ENCODE assay signal across 17 mouse cellular contexts in the genomic region with DNA sequence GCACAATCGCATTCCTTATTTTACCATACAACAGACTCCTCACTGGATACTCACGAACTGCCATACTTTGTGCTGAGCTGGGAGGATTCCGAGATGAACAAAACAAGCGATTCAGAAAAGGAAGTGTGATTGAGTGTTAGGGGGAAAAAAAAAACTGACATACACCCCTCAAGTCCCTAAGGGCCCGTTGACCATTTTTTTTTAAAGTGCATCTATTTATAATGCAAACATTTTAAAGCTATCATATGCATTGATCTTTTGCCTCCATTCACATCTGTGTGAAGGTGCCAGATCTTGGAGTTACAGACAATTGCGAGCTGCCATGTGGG. TPM values are rescaled to one million over a fixed set of nuclear protein-coding genes. Genes with fewer than 3 reads are reported as not detected.
DNase-seq lines count a peak whose midpoint lies in the region; ATAC-seq and TF ChIP-seq lines count a peak whose summit lies in the region.
"Had no signal": no experiment of that assay in that cellular context is flagged by ENCODE, and none has a peak within 500 bp of the region (broad histone marks: within the 10 kb centered on the region; RNA-seq: fewer than 3 reads in every experiment).

No protein-coding gene starts in this region.

- H3K4me3 ChIP-seq in heart, postnatal 0 days (ENCODE audit: low read depth, low read length): peak overlapping the region; percentile 41; the same call in 1 of the 2 replicates
- H3K4me3 ChIP-seq in midbrain, embryonic 12.5 days: no peak overlapping the region
- no peak overlapping the region for H3K4me3 ChIP-seq in midbrain, embryonic 14.5 days (replicated peaks; ENCODE audit: low read depth, low read length)
- H3K4me3 ChIP-seq in liver, embryonic 14.5 days (ENCODE audit: insufficient read depth in 1 of 2, low read depth in 2 of 2, low read length in 2 of 2): peak overlapping the region; percentile 67 to 73
- H3K4me3 ChIP-seq in stomach, postnatal 0 days (ENCODE audit: low read depth, low read length): no peak overlapping the region
- H3K4me3 ChIP-seq: forebrain, embryonic 12.5 days; hindbrain, embryonic 15.5 days; neural tube, embryonic 13.5 days had no signal

- TF ChIP-seq CTCF in heart, postnatal 0 days (IDR thresholded peaks at IDR 0.05; ENCODE audit: low read depth): no peak
- TF ChIP-seq CTCF in liver, embryonic 14.5 days (IDR thresholded peaks at IDR 0.05; ENCODE audit: low read depth): no peak
- TF ChIP-seq CTCF in stomach, postnatal 0 days (IDR thresholded peaks at IDR 0.05; ENCODE audit: low read depth): no peak

- intact Hi-C loops in heart, postnatal 25 days (cut with DNase I): no loop called here

- H3K27ac ChIP-seq in heart, postnatal 0 days (ENCODE audit: low read depth): peak overlapping the region; percentile 26; the same call in 1 of the 2 replicates
- no peak overlapping the region for H3K27ac ChIP-seq in midbrain, embryonic 12.5 days (replicated peaks)
- H3K27ac ChIP-seq in midbrain, embryonic 14.5 days (replicated peaks; ENCODE audit: low read depth, low read length): no peak overlapping the region
- H3K27ac ChIP-seq in liver, embryonic 14.5 days: peak overlapping the region; percentile 99
- peak overlapping the region; percentile 24; the same call in 1 of the 2 replicates for H3K27ac ChIP-seq in stomach, postnatal 0 days (replicated peaks)
- H3K27ac ChIP-seq: forebrain, embryonic 12.5 days; hindbrain, embryonic 15.5 days; neural tube, embryonic 13.5 days had no signal

- peaks cover 9% of the 10 kb centered on the region; the same call in 1 of the 2 replicates for H3K4me1 ChIP-seq in heart, postnatal 0 days (ENCODE audit: control insufficient read depth, insufficient read depth)
- H3K4me1 ChIP-seq in midbrain, embryonic 12.5 days: peaks cover 9% of the 10 kb centered on the region; the same call in 1 of the 2 replicates
- H3K4me1 ChIP-seq in midbrain, embryonic 14.5 days (ENCODE audit: control insufficient read depth, insufficient read depth, low read length): 0 out of 2 replicates have a peak, but pooled peaks cover 6% of the 10 kb centered on the region
- peaks cover 29 to 36% of the 10 kb centered on the region in 2 experiments for H3K4me1 ChIP-seq in liver, embryonic 14.5 days (replicated peaks; ENCODE audit: control insufficient read depth in 2 of 2, insufficient read depth in 2 of 2, low read length in 1 of 2)
- H3K4me1 ChIP-seq in stomach, postnatal 0 days (replicated peaks; ENCODE audit: control insufficient read depth, insufficient read depth): no peaks in the 10 kb centered on the region
- H3K4me1 ChIP-seq: hindbrain, embryonic 15.5 days had no signal

- no peak overlapping the region for H3K9ac ChIP-seq in heart, postnatal 0 days (replicated peaks; ENCODE audit: low read depth, low read length)
- H3K9ac ChIP-seq in midbrain, embryonic 12.5 days (replicated peaks): no peak overlapping the region
- H3K9ac ChIP-seq in midbrain, embryonic 14.5 days (replicated peaks; ENCODE audit: low read length): no peak overlapping the region
- peak overlapping the region; percentile 64 for H3K9ac ChIP-seq in liver, embryonic 14.5 days (replicated peaks)
- no peak overlapping the region for H3K9ac ChIP-seq in stomach, postnatal 0 days (ENCODE audit: low read length)
- H3K9ac ChIP-seq: forebrain, embryonic 12.5 days; hindbrain, embryonic 15.5 days; neural tube, embryonic 13.5 days had no signal

- no peak for TF ChIP-seq EP300 in heart, postnatal 0 days (IDR thresholded peaks at IDR 0.05; ENCODE audit: low read depth)
- TF ChIP-seq EP300 in liver, embryonic 14.5 days (IDR thresholded peaks at IDR 0.05; ENCODE audit: low read depth): no peak
- no peak for TF ChIP-seq EP300 in stomach, postnatal 0 days (optimal IDR thresholded peaks at IDR 0.05)

- ATAC-seq in heart, postnatal 0 days (ENCODE audit: insufficient read depth, low read depth): no peak
- no peak for ATAC-seq in midbrain, embryonic 12.5 days (ENCODE audit: low FRiP score, low read depth)
- no peak for ATAC-seq in midbrain, embryonic 14.5 days (ENCODE audit: low FRiP score, low TSS enrichment)
- no peak for ATAC-seq in liver, embryonic 14.5 days (ENCODE audit: insufficient read depth)
- no peak for ATAC-seq in stomach, postnatal 0 days (ENCODE audit: low FRiP score, low TSS enrichment)
- ATAC-seq: midbrain, embryonic 16.5 days had no signal

- no peaks in the 10 kb centered on the region for H3K9me3 ChIP-seq in heart, postnatal 0 days (replicated peaks; ENCODE audit: control insufficient read depth, low read length)
- no peaks in the 10 kb centered on the region for H3K9me3 ChIP-seq in midbrain, embryonic 12.5 days
- H3K9me3 ChIP-seq in midbrain, embryonic 14.5 days (ENCODE audit: control insufficient read depth, low read length): no peaks in the 10 kb centered on the region
- H3K9me3 ChIP-seq in liver, embryonic 14.5 days (ENCODE audit: control insufficient read depth, low read length): no peaks in the 10 kb centered on the region
- no peaks in the 10 kb centered on the region for H3K9me3 ChIP-seq in stomach, postnatal 0 days (ENCODE audit: control insufficient read depth, low read length)
- H3K9me3 ChIP-seq: forebrain, embryonic 12.5 days; hindbrain, embryonic 15.5 days; neural tube, embryonic 13.5 days had no signal

- peak overlapping the region; percentile 68 for H3K4me2 ChIP-seq in heart, postnatal 0 days (ENCODE audit: low read depth, low read length)
- H3K4me2 ChIP-seq in midbrain, embryonic 12.5 days (replicated peaks): peak overlapping the region; percentile 29; the same call in 1 of the 2 replicates
- H3K4me2 ChIP-seq in midbrain, embryonic 14.5 days (ENCODE audit: low read length): no peak overlapping the region
- H3K4me2 ChIP-seq in liver, embryonic 14.5 days (ENCODE audit: low read depth): peak overlapping the region; percentile 83
- no peak overlapping the region for H3K4me2 ChIP-seq in stomach, postnatal 0 days (replicated peaks; ENCODE audit: low read depth)

- WGBS in heart, postnatal 0 days: 60% methylated on average over 6 of the region's 6 CpGs
- WGBS in midbrain, embryonic 12.5 days: 77% methylated on average over 6 of the region's 6 CpGs
- 80% methylated on average over 6 of the region's 6 CpGs for WGBS in midbrain, embryonic 14.5 days
- WGBS in liver, embryonic 14.5 days (ENCODE audit: insufficient replicate concordance): 12% methylated on average over 6 of the region's 6 CpGs
- 68% methylated on average over 6 of the region's 6 CpGs for WGBS in stomach, postnatal 0 days

- H3K36me3 ChIP-seq in heart, postnatal 0 days (replicated peaks; ENCODE audit: control insufficient read depth, insufficient read depth, low read length): no peaks in the 10 kb centered on the region
- H3K36me3 ChIP-seq in midbrain, embryonic 12.5 days: no peaks in the 10 kb centered on the region
- H3K36me3 ChIP-seq in midbrain, embryonic 14.5 days (ENCODE audit: control insufficient read depth, insufficient read depth, low read length): no peaks in the 10 kb centered on the region
- H3K36me3 ChIP-seq in liver, embryonic 14.5 days (replicated peaks; ENCODE audit: control insufficient read depth, insufficient read depth, low read depth): no peaks in the 10 kb centered on the region
- no peaks in the 10 kb centered on the region for H3K36me3 ChIP-seq in stomach, postnatal 0 days (ENCODE audit: control insufficient read depth, insufficient read depth, low read length)
- H3K36me3 ChIP-seq: forebrain, embryonic 12.5 days; hindbrain, embryonic 15.5 days; neural tube, embryonic 13.5 days had no signal

- no peak for DNase-seq in heart, postnatal 0 days (ENCODE audit: low spot score)
- no peak for DNase-seq in heart, postnatal 25 days (ENCODE audit: low spot score)
- DNase-seq in midbrain, embryonic 14.5 days: no peak
- DNase-seq in liver, embryonic 14.5 days (ENCODE audit: low read depth in 3 of 3, low spot score in 3 of 3): no peak
- DNase-seq in stomach, postnatal 0 days (ENCODE audit: low spot score): no peak
- no peak for DNase-seq in urinary bladder, adult 18-20 months (ENCODE audit: low spot score in 2 of 2)
- DNase-seq: adrenal gland, postnatal 10 days; cerebellum, postnatal 14 days; gastrocnemius, postnatal 10 days; left cerebral cortex, postnatal 4 days; lung, postnatal 10 days; retina, postnatal 1 day had no signal

- no peaks in the 10 kb centered on the region for H3K27me3 ChIP-seq in heart, postnatal 0 days (ENCODE audit: control insufficient read depth, insufficient read depth, low read length)
- no peaks in the 10 kb centered on the region for H3K27me3 ChIP-seq in midbrain, embryonic 12.5 days
- H3K27me3 ChIP-seq in midbrain, embryonic 14.5 days (ENCODE audit: control insufficient read depth, insufficient read depth, low read length): no peaks in the 10 kb centered on the region
- no peaks in the 10 kb centered on the region for H3K27me3 ChIP-seq in liver, embryonic 14.5 days (ENCODE audit: control insufficient read depth, insufficient read depth, low read length)
- no peaks in the 10 kb centered on the region for H3K27me3 ChIP-seq in stomach, postnatal 0 days (ENCODE audit: control insufficient read depth, insufficient read depth, low read length)
- H3K27me3 ChIP-seq: forebrain, embryonic 12.5 days; hindbrain, embryonic 15.5 days; neural tube, embryonic 13.5 days had no signal

RNA-seq across cellular contexts. Expression of a gene that starts 16.7 kb away (rescaled TPM):
- 40.2 and 41.2 TPM in 2 replicates for total RNA-seq in heart, postnatal 0 days (2014; rRNA removed; ENCODE audit: low replicate concordance)
- 11.9 and 12.3 TPM in 2 replicates for polyA plus RNA-seq in heart, postnatal 0 days (2015; fragmentation: Nextera tagmentation; extraction: Ambion mirVana)
- total RNA-seq in heart, postnatal 25 days (2021): 10 to 100 TPM; 16.2 to 19.7 TPM
- 44.0 and 48.4 TPM in 2 replicates for polyA plus RNA-seq in midbrain, embryonic 12.5 days (2016; fragmentation: Nextera tagmentation; extraction: Ambion mirVana)
- polyA plus RNA-seq in midbrain, embryonic 14.5 days (2014; fragmentation: Nextera tagmentation; extraction: Ambion mirVana): 57.0 and 67.8 TPM in 2 replicates
- 7.2 and 10.5 TPM in 2 replicates for polyA plus RNA-seq in liver, embryonic 14.5 days (2012; rRNA removed)
- 12.9 and 15.1 TPM in 2 replicates for polyA plus RNA-seq in liver, embryonic 14.5 days (2014; fragmentation: Nextera tagmentation; extraction: Ambion mirVana)
- polyA plus RNA-seq in stomach, postnatal 0 days (2015; fragmentation: Nextera tagmentation; extraction: Ambion mirVana): 8.2 and 8.6 TPM in 2 replicates

Comparison
In these comparisons a context has a peak if more than half of its experiments do, and no peak if none do; other contexts are left out.
1. H3K4me2 ChIP-seq: peak in heart, postnatal 0 days (single experiment), midbrain, embryonic 12.5 days (single experiment) and liver, embryonic 14.5 days (single experiment); none in midbrain, embryonic 14.5 days (single experiment) and stomach, postnatal 0 days (single experiment).
2. H3K27ac ChIP-seq: peak in heart, postnatal 0 days (single experiment), liver, embryonic 14.5 days (single experiment) and stomach, postnatal 0 days (single experiment); none in midbrain, embryonic 12.5 days (single experiment) and midbrain, embryonic 14.5 days (single experiment).
3. H3K4me3 ChIP-seq: peak in heart, postnatal 0 days (single experiment) and liver, embryonic 14.5 days (2 of 2); none in midbrain, embryonic 12.5 days (single experiment), midbrain, embryonic 14.5 days (single experiment) and stomach, postnatal 0 days (single experiment).